Mouse (Mus musculus) heart, adult 11 months (tissue): ENCODE data around the gene Fv1.

ENCODE experiments used
- DNase-seq: peaks from one replicate; pipeline ENCODE4 v3.0.0; 2022

Gene Fv1

DNA sequence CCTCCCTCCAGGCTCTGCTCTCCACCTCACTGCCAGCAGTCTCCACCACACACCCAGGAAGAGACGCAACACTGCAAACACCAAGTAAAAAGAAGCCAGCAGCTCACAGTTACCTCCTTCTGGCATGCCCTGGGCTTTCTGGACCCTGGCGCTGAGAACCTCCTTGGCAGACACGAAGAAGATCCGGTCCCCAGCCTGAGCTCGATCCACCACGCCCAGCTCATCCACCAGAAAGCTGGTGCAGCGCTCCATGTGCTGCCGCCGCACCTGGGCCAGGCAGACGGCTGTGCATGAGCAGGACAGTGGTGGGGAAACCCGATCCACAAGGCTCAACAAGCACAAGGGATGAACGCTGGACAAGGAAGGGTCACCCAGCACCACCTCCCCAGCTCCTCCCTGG, 17.4 kb downstream of the Fv1 start:
- DNase-seq, result peak; percentile 85

DNA sequence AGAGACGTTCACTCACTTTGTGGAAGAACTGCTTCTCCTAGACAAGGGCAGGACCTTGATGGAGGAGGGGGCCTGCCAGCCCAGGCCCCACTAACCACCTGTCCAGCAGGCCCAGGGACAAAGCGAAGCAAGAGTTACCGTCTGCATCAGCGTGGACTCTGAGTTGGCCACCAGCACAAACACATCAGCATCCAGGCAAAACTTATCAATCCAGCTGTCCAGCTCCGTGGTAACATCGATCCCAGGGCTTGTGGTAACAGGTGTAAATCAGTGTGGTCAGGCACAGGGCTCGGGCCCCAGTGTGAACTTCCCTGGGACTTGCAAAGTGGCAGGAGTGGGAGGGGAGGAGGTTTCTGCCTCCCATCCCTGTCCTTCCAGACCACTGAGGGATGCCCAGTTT, 18.5 kb downstream of the Fv1 start:
- peak; percentile 89 for DNase-seq

DNA sequence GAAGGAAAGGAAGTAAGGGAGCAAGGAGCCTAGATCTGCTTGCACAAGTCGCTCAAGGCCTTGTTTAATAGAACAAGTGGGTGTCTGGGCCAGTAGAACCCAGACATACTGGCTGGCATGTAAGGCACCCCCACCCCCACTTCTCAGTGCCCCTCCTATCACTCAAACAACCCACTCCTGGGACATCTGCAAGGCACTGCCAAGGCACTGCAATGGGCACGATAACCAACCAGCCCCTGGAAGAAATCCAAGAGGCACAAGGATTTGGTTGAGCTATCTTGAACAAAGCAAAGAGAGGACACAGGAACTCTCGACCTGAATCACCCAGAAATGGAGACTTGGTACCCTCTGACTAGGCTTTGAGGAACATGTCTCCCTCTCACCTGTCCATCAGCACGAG, 19.5 kb downstream of the Fv1 start:
- peak; percentile 92 for DNase-seq

DNA sequence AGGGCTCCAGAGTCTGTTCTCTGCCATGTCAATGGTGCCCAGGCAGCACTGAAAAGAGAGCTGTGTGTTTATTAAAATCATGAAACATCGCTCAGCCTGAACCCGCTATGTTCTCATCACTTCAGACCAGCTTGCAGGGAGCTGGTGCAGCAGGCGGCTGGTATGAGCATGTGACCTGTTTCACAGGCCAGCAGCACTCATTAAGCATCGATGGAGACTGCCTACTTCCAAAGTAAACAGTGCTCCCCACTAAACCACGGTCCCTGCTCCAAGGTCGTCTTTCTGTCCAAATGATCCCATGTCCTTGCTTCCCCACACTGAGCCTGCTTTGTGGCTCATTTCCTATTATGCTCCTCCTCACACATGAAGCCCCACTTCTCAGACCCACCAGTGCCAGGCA, 21.6 kb downstream of the Fv1 start:
- DNase-seq, result peak; percentile 96

DNA sequence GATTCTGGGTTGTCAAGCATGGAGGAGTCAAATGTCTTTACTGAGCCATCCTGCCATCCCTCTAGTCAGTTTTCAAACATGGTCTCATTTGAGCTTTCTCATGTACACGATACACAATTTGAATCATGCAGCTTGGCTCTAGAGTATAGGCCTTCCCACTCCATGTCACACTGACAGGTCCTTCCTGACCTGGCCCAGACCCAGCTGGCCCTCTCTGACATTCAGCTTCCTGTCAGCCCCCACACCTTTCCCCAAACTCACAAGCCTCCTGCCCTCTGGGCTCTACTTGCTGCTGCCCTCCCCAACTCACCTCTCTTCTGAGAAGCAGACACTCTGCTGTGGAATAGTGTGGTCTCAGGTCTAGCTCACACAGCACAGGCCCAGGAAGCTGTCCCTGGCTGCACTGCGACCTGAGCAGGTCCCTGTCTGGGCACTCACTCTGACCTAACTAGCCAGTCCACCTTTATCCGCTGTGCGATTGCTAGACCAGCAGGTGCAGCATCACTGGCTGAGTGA, 27.1 kb downstream of the Fv1 start:
- peak; percentile 91 for DNase-seq

DNA sequence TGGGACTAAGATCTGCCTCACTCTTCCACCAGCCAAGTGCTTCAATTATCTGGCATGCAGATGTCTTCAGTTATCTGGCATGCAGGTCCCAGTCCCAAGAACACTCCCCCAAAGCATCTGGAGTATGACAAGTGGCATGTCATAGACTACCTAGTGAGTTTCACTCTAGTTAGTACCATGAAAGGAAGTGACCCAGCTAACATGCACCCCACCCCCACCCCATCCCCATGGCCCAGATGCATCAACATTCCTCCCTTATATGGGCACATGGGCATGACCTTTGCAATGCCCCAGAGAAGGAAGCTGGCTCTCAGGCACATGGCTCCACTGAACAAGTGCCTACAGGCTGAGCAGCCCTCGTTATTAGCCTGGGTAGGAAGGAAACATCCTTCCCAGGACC, 27.6 kb downstream of the Fv1 start:
- peak; percentile 95 for DNase-seq

DNA sequence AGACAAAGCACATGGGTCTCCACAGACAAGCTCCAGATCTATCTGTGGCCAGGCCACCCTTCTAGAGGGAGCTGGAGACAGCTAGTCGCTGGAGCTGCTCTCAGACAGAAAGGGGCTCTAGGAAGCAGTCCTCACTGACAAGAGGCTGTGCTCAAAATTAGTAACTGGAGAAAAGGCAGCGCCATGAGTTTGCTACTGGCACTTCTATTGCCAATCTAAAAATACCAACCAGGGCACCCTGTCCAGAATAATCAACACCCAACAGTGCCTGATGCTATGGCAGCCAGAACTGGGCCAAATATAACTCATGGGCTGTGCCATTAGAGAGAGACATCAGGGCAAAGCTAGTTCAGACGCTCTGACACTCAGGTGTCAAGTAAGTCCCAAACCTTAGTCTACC, 28.6 kb downstream of the Fv1 start:
- peak; percentile 97 for DNase-seq

DNA sequence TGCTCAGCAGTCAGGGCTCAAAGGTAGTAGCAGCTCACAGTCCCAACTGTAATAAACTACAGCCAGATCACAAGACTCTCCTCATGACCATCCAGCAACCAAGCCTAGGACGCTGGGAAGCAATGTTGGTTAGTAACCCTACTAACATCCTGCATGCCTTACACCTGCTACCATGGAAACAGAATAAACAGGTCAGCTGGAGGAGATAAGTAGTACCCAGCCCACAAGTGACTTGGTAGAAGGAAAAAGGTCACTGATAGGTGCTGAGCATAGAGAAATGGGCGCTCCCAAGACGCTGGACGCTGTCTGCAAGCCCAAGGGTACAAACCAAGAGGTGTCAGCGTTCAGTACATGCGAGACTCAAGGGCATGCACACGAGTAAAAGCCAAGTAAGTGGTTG, 31.7 kb downstream of the Fv1 start:
- peak; percentile 96 for DNase-seq

DNA sequence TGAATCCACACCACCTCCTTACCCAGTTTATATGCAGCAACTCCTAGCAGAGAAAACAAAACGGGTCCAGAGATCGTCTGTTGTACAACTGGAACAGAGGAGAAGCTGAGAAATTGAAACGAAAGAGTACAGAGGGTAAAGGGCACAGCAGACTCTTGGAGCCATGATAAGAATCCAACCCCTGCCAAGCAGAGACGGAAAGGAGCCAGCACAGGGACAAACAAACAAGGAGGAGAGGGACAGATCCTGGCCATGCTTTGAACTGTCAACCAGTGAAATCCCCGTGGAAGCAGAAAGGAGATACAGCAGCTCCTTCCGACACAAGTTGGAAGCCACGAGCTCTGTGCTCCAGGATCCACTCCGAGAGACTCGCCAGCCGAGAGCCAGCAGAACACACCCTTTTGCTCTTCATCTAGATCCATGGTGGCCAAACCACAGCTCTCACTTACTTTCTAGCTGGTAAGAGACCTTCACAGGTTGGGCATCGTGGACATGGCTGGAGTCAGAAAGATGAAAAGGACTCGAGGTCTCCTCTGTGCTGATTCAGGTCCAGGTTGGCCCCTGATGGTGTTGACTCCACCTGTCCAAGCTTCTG, 34.2 kb downstream of the Fv1 start:
- peak; percentile 94 for DNase-seq

DNA sequence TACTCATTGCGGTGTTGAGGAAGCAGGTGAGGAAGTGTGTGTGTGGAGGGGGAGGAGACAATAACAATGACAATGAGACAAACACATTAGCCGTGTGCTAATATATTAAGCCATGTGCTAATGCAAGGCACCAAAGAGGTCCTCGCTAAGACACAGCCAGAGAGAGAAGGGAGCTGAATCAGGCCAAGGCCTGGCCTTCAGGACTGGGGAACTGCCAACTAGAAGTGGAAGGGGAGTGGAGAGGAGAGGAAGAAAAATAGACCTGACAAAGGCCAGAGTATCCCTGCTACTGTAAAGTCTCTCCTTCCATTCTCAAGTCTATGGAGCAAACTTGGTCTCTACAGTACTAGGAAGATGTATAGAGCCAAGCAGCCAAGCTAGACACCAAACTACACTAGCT, 34.8 kb downstream of the Fv1 start:
- peak; percentile 91 for DNase-seq

DNA sequence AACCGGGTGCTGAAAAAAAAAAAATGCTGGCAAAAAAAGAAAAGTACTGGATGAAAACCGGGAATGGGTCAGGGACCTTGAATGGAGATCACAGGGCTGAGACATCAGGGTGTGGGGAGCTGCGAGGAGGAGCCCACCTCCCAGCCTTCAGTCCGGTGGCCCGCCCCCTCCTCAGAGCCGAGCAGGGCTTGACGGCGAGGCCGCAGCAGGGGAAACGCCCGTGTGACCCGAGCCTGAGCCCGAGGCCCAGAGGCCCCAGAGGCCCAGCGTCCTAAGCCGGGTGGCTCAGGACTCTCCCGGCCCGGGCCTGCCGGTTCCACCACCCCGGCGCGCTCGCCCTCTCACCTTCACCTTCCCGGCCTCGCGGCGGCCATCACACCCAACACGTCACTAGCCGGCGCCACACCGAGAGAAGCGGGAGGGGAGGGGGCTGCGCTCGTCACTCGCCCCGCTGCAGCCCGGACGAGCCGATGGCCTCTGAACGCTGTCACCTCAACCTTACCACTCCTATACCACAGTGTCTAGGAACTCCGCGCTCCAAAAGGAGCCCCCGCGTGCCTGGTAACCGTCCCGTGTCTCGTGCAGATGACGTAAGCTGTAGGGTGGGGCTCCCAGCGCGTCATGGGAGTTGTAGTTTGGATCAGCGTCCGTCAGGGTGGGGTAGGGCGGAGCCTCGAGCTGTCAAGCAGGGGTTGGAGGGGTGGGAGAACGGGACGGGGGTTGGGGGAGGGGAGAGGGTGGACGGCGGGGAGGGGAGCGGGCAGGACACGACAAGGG, 35.7 kb downstream of the Fv1 start, which contains the start of gene Mfn2:
Gene Mfn2, minus strand, starts transcription at position 392 of the 777 bp plus-strand sequence.
- DNase-seq, result peak; percentile 99

DNA sequence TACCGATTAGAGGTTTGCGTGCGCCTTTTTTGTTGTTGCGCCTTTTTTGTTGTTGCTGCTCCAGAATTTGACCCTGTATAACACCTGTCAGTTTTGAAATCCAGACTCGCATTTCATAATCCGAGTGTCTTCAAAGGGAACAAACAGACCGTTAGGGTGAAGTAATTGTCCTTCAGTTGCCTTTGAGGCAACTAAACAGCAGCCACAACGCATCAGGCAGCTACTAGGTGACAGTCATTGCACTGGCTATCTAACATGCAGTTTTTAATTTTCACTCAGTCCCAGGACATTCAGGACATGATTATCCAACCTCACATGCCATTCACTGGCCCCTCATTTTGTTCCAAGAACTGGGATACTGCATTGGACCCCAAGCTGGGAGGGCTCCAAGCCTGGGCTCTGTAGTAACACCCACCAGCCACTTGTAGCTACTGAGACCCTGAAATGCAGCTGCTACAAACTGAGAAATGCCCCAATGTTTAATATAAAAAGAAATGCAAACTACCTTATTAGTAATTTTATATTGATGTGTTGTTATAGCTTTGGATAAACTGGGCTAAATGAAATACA, 36.4 kb downstream of the Fv1 start:
- DNase-seq, result peak; percentile 92

DNA sequence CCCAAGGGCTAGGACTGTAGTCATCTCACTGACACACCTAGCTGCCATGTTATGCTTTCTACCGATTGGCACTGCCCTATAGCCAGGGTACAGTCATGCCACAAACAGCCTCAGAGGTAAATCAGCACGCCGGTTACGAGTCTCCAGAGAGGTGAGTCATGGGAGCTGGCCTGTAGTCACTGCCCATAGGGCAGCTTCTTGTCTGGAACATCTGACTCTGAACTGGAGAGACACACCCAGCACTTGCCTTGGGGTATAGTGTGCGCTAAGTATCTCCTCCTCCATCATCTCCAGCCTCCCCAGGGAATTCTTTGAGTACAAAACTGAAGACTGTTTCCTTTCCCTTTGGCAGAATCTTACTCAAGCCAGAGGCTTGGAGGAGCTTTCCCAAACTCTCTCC, 37.5 kb downstream of the Fv1 start:
- DNase-seq, result peak; percentile 94

DNA sequence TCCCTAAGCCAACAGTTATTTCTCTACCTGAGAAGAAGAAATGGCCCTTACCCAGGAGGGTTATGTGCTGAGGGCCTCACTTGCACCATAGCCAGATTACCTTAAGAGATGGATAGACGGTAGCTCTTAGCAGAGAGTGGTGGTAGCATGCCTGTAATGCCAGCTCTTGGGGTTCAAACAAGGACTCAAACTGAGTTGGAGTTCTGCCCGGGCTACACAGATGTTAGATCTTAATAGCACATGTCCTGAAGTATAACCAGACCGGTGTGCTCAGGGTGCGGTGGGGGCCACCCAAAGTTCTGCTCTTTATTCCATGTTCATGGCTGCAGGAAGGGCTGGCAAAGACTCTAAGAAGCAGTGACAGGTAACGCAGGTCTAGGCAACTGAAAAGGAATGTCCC, 40.7 kb downstream of the Fv1 start:
- DNase-seq, result peak; percentile 94

DNA sequence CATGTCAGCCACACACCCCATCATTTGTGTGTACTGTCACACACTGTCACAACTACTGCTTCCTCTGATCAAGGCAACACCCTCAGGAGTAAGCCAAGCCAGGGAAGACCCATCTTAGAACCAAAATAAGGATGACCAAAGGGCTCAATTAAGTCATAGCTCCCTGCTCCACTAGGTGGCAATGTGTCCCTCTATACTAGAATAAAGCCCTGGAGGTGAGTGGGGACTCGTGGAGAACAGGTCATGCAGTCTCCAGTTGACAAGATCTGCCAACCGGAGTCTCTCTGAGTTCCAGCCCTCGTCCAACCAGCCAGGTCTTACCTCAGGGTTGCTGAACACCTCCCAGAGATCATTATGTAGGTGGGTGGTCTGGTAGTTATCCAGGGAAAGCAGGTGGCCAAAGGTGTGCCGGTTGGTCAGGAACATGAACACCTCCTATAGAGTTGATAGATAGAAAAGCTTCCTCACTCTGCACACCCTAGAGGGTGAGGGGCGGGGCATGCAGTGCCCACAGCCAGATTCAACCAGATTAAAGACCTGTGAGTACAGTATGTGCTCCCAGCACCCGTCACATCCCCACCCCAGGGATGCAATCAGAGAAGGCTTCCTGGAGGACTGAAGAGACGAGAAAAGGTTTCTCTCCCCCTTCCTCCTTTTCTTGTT, 49.8 kb downstream of the Fv1 start:
- DNase-seq, result peak; percentile 88
